Mouse (Mus musculus) megakaryocyte-erythroid progenitor cell, adult 5-6 weeks (primary cell): Measurements from ENCODE around the gene Grm2. TPM values are rescaled to one million over a fixed set of nuclear protein-coding genes. Genes with fewer than 3 reads are reported as not detected.
"Not testable (repeated sequence)": the region's sequence is repeated elsewhere in the genome, so short reads cannot be mapped to it uniquely, and the experiment has no call there.

ENCODE experiments used
- ATAC-seq: replicated peaks from 2 replicates; pipeline ENCODE4 v1.8.0; 2016; ENCODE audit warnings: mild to moderate bottlenecking, inconsistent platforms; ENCODE audit not compliant: severe bottlenecking, poor library complexity, low FRiP score, low TSS enrichment
- total RNA-seq, 2 experiments: library from RNA; stranded (forward) in 1 of 2; stranded (reverse) in 1 of 2; fragments of 200-1000, 215-1000 nt in 1 of 2; fragments of >200 nt in 1 of 2; fragmentation: Nextera tagmentation in 1 of 2; gene quantifications; 2 replicates each; pipeline ENCODE4 v1.2.3; 2014 to 2017

Grm2 gene
- total RNA-seq, 2 experiments from 2014 or later: not detected

GRCm38 (mm10) chr9:106657592-106657991 is 1.7 kb upstream of the Grm2 start:
- ATAC-seq: no peak

- ATAC-seq: no peak
Observed at GRCm38 (mm10) chr9:106656820-106657219, 938 bp upstream of the Grm2 start.

DNA sequence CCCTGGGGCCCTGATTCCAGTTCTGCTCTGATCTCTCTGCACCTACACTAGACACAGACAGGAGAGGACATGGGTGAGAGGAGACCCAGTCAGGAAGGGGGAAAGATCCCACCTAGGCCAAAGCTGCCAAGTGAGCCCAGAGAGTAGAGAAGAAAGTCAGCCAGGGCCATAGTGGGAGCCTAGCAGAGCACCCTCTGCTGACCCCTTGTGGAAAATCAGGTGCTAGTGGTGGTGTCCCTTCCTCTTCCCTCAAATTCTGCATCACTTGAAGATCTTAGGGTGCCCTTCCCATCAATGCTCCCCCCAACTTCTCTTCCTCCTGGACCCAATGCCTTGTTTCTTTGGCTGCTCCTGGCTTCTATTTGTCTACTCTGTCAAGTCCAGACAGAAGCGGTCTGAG is 3.2 kb downstream of the Grm2 start:
- ATAC-seq: no peak

- ATAC-seq: no peak
Observed at GRCm38 (mm10) chr9:106647226-106647625, 8.7 kb downstream of the Grm2 start.

GRCm38 (mm10) chr9:106645684-106646271 is 10.1 kb downstream of the Grm2 start:
- ATAC-seq: no peak

DNA sequence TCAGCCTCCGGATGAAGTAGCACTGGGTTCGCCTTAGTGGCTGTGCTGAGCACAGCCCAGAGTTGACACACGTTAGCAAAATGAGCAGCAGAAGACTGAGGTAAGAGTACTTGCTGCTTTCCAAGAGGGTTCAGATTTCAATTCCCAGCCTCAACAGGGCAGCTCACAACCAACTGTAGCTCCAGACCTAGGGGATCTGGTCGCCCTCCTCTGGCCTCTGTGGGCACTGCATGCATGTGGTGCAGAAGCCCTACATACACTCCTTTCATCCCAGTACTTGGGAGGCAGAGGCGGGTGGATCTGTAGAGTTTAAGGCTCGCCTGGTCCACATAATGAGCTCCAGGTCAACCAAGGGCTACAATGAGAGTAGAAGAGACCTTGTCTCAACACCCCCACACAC is 12.1 kb downstream of the Grm2 start:
- ATAC-seq: peak; percentile 56

- peak; percentile 91 for ATAC-seq
Observed at GRCm38 (mm10) chr9:106643128-106643527, 12.8 kb downstream of the Grm2 start.

DNA sequence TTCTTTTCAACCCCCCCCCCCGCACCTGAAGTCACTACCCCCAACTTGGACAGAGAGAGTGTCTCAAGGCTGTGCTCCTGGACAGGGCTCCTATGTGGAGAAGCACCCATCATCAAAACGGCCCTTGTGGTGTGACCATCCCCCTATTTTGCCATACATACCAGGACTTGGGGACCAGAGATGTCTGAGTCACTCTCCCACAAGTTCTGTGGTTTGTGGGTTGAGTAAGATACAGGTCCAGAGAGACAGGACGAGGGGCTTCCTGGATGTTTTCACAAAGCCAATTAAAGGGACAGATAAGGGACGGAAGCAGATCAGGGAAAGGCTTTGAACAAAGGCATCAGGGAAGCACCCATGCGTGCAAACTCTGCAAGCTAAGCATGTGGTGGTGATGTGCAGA is 14.5 kb downstream of the Grm2 start:
- no peak for ATAC-seq

DNA sequence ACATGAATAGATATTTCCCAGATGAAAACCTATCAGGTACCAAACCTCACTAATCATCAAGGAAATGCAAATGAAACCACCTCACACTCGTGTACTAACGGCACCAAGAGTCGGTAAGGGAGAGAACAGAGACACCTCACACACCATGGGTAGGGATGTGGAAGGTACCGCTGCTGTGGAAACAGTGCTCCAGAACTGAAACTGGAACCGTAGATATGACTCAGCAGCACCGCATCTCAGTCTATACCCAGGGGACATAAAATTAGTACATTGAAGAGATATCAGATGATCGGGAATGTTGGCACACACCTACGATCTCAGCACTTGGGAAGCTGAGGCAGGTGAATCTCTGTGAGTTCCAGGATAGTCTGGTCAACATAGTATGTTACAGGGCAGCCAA is 17.7 kb downstream of the Grm2 start:
- ATAC-seq: no peak

GRCm38 (mm10) chr9:106632185-106632584 is 23.7 kb downstream of the Grm2 start:
- ATAC-seq: no peak

- ATAC-seq: 0 out of 2 replicates have a peak, but pooled peaks have one; percentile 12
Observed at GRCm38 (mm10) chr9:106627796-106628195, 28.1 kb downstream of the Grm2 start.

DNA sequence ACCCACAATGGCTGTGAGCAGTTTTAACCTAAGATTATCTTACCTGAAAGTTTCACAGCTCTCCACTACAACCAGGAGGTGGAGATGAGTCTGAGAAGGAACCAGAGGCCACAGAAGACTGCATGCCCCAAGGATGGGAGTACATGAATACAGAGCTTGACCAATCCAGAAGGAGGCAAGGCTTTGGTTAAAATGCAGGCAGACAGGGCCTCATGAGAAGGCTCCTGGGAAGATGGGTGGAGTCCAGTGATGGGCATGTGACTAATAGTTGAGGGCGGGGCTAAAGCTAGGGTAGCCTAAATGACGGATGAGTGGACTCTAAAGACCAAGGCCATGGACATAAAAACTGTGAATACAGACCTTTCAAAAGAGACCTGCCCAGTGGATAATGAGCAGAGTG is 29.6 kb downstream of the Grm2 start, which contains the start of gene Iqcf6:
TSS of gene Iqcf6 (plus strand) at position 301 of the 400 bp plus-strand sequence.
- ATAC-seq: no peak

- no peak for ATAC-seq
Observed at GRCm38 (mm10) chr9:106617496-106617895, 38.4 kb downstream of the Grm2 start.

DNA sequence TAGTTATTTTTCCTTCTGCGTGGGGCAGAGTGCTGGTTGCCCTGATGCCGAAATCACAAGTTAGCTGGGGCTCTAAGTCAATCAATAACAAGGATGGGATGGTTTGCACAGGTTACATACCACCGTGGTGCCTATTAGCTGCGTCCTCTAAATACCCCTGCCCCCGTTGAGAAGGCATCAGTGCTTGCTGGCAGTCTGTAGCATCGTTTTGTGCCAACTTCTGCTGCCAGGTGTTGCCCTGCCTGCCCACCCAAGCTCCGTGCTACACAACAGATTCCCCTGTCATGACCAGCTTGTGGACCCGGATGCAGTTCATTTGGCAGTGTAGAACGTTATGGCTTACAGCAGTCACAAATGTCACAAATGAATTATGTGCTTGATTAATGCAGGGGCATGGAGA is 39.6 kb downstream of the Grm2 start:
- ATAC-seq: no peak

DNA sequence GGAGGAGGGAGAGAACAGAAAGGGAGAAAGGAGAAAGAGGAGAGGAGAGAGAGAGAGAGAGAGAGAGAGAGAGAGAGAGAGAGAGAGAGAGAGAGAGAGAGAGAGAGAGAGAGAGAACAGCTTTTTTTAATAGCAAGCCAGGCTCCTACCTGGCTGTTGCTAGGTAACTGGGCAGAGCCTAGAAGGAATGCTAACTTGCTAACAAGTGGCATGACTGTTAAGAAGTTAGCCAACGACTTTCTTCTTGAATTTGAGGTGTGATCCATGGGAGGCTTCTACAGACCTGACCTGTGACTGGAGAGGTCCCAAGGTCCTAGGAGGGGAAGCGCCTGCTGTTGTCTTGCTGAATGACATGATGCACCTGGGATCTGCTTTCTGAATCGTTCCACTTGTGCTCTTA is 41.3 kb downstream of the Grm2 start:
- no peak for ATAC-seq

DNA sequence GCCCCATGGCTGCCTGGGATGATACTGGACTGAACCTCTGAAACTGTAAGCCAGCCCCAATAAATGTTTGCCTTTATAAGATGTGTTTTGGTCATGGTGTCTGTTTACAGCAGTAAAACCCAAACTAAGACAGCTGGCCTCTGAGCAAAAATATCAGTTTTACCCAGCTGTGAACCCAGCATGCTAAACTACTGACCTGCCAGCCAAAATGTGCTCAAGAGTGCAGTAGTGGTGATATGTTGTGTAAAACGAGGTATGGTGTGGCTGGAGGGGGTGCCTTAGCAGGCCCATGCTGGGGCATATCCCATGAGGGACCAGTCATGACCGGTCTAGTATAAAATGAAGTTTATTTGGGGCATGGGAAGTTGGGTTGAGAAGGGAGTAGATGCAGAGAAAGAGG is 41.9 kb downstream of the Grm2 start:
- no peak for ATAC-seq

- no peak for ATAC-seq
Observed at GRCm38 (mm10) chr9:106610727-106611126, 45.2 kb downstream of the Grm2 start.

- ATAC-seq: no peak
Observed at GRCm38 (mm10) chr9:106600546-106600945, 55.3 kb downstream of the Grm2 start.

DNA sequence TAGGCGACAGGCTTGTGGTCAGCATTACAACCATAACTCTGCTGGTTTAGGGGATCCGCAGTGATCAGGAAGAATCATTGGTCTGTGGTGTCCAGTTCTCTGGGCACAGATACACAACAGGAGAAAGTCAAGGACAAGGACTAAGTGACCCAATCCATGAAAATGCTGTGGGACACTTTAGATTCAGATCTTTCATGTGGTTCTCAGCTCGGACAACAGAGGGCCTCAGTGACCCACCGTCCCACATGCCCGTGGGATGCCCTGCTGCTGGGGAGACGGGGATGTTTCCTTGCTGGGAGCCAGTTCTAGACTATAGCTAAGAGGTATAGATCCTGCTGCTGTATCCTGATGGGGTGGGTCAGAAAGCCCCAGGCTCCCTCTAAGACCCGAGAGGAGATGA is 57.4 kb downstream of the Grm2 start:
- no peak for ATAC-seq

DNA sequence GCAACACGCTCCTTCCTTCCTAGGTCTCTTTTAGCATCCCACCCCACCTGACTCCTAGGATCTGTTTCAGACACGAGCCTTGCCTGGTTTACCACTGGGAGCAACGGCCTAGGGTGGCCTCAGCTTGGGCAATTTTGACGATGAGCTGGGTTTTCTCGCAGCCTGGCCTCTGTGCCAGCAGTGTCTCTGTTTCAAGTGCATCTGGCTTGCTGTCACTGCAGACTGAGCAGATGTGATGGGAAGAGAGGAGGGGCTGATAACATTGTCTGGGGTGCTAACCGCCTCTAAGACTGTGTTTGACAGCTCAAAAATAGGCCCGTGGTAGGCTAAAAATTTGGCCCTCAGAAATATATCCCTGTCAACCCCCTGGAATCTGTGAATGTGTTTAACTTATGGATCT is 60.0 kb downstream of the Grm2 start:
- ATAC-seq: no peak

DNA sequence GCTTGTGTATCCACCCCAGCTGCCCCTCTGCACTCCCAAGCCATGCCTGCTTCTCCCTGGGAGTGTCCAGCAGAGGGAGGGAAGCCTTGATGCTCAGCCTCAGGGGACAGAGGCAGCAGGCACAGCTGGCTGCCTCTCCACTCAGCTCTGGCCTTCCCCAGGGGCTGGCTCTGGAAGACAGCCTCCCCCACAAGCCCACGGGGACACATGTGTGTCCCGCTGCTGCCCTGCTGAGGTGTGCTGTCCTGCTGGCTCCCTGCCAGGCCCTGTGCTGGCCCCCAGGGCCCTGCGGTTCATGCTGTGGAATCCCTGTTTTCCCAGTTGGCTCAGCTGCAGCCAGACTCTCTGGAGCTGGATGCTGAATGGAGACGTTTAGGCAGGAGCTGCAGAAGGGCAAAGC is 60.5 kb downstream of the Grm2 start:
- ATAC-seq: not testable (repeated sequence)
